Mouse (Mus musculus): ENCODE measurements at regions not wholly inside any gene's neighbourhood (a gene's known extent, or its start where the extent isn't known, plus 50 kb on each side); places are given as distances from the start of the nearest gene placed in this dataset.
"Not testable (repeated sequence)": the region's sequence is repeated elsewhere in the genome, so short reads cannot be mapped to it uniquely, and the experiment has no call there.

GRCm38 (mm10) chr8:56962186-56962585 is 358.6 kb upstream of the Hand2 start:
- Histone ChIP-seq H3K27me3 (no peaks in the 10 kb centered on the region), H3K9ac (no peak overlapping the region), H3K4me3 (no peak overlapping the region), H3K36me3 (no peaks in the 10 kb centered on the region), H3K9me3 (replicated peaks) (no peaks in the 10 kb centered on the region), H3K27ac (no peak overlapping the region), H3K4me2 (replicated peaks) (no peak overlapping the region), H3K4me1 (no peaks in the 10 kb centered on the region)
- 86% methylated on average over 7 of the region's 7 CpGs for WGBS
- no peak for ATAC-seq (ENCODE audit: low FRiP score)

- no peaks in the 10 kb centered on the region for H3K9me3 ChIP-seq (replicated peaks)
- 64% methylated on average over 3 of the region's 3 CpGs for WGBS
- H3K4me3 ChIP-seq: no peak overlapping the region
- no peak for ATAC-seq (ENCODE audit: low FRiP score)
- no peaks in the 10 kb centered on the region for H3K4me1 ChIP-seq
- H3K9ac ChIP-seq: no peak overlapping the region
- no peak overlapping the region for H3K27ac ChIP-seq
- H3K4me2 ChIP-seq (replicated peaks): no peak overlapping the region
- H3K27me3 ChIP-seq: no peaks in the 10 kb centered on the region
- no peaks in the 10 kb centered on the region for H3K36me3 ChIP-seq
Observed at GRCm38 (mm10) chr8:56970311-56970710, 350.5 kb upstream of the Hand2 start.

- WGBS: 74% methylated on average over 2 of the region's 2 CpGs
- ATAC-seq (ENCODE audit: low FRiP score): no peak
- no peaks in the 10 kb centered on the region for H3K36me3 ChIP-seq
- no peak overlapping the region for H3K4me2 ChIP-seq (replicated peaks)
- no peaks in the 10 kb centered on the region for H3K27me3 ChIP-seq
- H3K9me3 ChIP-seq (replicated peaks): no peaks in the 10 kb centered on the region
- H3K4me3 ChIP-seq: no peak overlapping the region
- no peak overlapping the region for H3K27ac ChIP-seq
- no peaks in the 10 kb centered on the region for H3K4me1 ChIP-seq
- no peak overlapping the region for H3K9ac ChIP-seq
Observed at GRCm38 (mm10) chr8:56978994-56979393, 341.8 kb upstream of the Hand2 start.

GRCm38 (mm10) chr8:56979416-56979815 is 341.4 kb upstream of the Hand2 start:
- H3K9ac ChIP-seq: no peak overlapping the region
- WGBS: 89% methylated on average over 13 of the region's 13 CpGs
- no peaks in the 10 kb centered on the region for H3K36me3 ChIP-seq
- H3K9me3 ChIP-seq (replicated peaks): no peaks in the 10 kb centered on the region
- no peak overlapping the region for H3K4me3 ChIP-seq
- no peak overlapping the region for H3K27ac ChIP-seq
- no peaks in the 10 kb centered on the region for H3K27me3 ChIP-seq
- no peak for ATAC-seq (ENCODE audit: low FRiP score)
- no peaks in the 10 kb centered on the region for H3K4me1 ChIP-seq
- no peak overlapping the region for H3K4me2 ChIP-seq (replicated peaks)

GRCm38 (mm10) chr8:57010318-57011024 is 310.3 kb upstream of the Hand2 start:
- Histone ChIP-seq H3K4me3 (no peak overlapping the region), H3K4me1 (no peaks in the 10 kb centered on the region), H3K36me3 (no peaks in the 10 kb centered on the region), H3K9ac (no peak overlapping the region), H3K27me3 (no peaks in the 10 kb centered on the region), H3K9me3 (replicated peaks) (no peaks in the 10 kb centered on the region), H3K4me2 (replicated peaks) (no peak overlapping the region), H3K27ac (no peak overlapping the region)
- 72% methylated on average over 6 of the region's 6 CpGs for WGBS
- ATAC-seq (ENCODE audit: low FRiP score): no peak

- 70% methylated on average over 3 of the region's 3 CpGs for WGBS
- no peak overlapping the region for H3K27ac ChIP-seq
- no peak for ATAC-seq (ENCODE audit: low FRiP score)
Observed at GRCm38 (mm10) chr8:57013813-57014320, 306.9 kb upstream of the Hand2 start.

GRCm38 (mm10) chr8:57016329-57016728 is 304.5 kb upstream of the Hand2 start:
- no peak for ATAC-seq (ENCODE audit: low FRiP score)
- Histone ChIP-seq H3K9ac (no peak overlapping the region), H3K27me3 (no peaks in the 10 kb centered on the region), H3K27ac (no peak overlapping the region), H3K4me3 (no peak overlapping the region), H3K4me1 (no peaks in the 10 kb centered on the region), H3K36me3 (no peaks in the 10 kb centered on the region), H3K9me3 (replicated peaks) (no peaks in the 10 kb centered on the region), H3K4me2 (replicated peaks) (no peak overlapping the region)
- 81% methylated on average over 3 of the region's 3 CpGs for WGBS

More at GRCm38 (mm10) chr8:57013813-57014320, 306.9 kb upstream of the Hand2 start:
- no peaks in the 10 kb centered on the region for H3K4me1 ChIP-seq
- no peaks in the 10 kb centered on the region for H3K9me3 ChIP-seq (replicated peaks)
- no peaks in the 10 kb centered on the region for H3K27me3 ChIP-seq
- no peak overlapping the region for H3K4me3 ChIP-seq
- no peak overlapping the region for H3K9ac ChIP-seq
- no peak overlapping the region for H3K4me2 ChIP-seq (replicated peaks)
- H3K36me3 ChIP-seq: no peaks in the 10 kb centered on the region

- H3K9ac ChIP-seq; H3K36me3 ChIP-seq; H3K4me2 ChIP-seq (replicated peaks); H3K9me3 ChIP-seq (replicated peaks); H3K27ac ChIP-seq; H3K27me3 ChIP-seq; H3K4me3 ChIP-seq; H3K4me1 ChIP-seq; ATAC-seq (ENCODE audit: low FRiP score): not testable (repeated sequence)
- WGBS: 97% methylated on average over 1 of the region's 1 CpGs
Observed at GRCm38 (mm10) chr8:57028096-57028495, 292.7 kb upstream of the Hand2 start.

- no peak for ATAC-seq (ENCODE audit: low FRiP score)
- H3K9me3 ChIP-seq (replicated peaks): no peaks in the 10 kb centered on the region
- 89% methylated on average over 6 of the region's 6 CpGs for WGBS
- no peaks in the 10 kb centered on the region for H3K4me1 ChIP-seq
- no peak overlapping the region for H3K27ac ChIP-seq
- no peak overlapping the region for H3K4me3 ChIP-seq
- no peaks in the 10 kb centered on the region for H3K36me3 ChIP-seq
- H3K9ac ChIP-seq: no peak overlapping the region
- no peaks in the 10 kb centered on the region for H3K27me3 ChIP-seq
- H3K4me2 ChIP-seq (replicated peaks): no peak overlapping the region
Observed at GRCm38 (mm10) chr8:57048490-57048889, 272.3 kb upstream of the Hand2 start.

GRCm38 (mm10) chr8:57048909-57049308 is 271.9 kb upstream of the Hand2 start:
- no peak for ATAC-seq (ENCODE audit: low FRiP score)
- H3K9me3 ChIP-seq (replicated peaks): no peaks in the 10 kb centered on the region
- H3K4me2 ChIP-seq (replicated peaks): no peak overlapping the region
- H3K4me1 ChIP-seq: no peaks in the 10 kb centered on the region
- H3K27ac ChIP-seq: no peak overlapping the region
- H3K9ac ChIP-seq: no peak overlapping the region
- 77% methylated on average over 3 of the region's 3 CpGs for WGBS
- no peak overlapping the region for H3K4me3 ChIP-seq
- H3K36me3 ChIP-seq: no peaks in the 10 kb centered on the region
- no peaks in the 10 kb centered on the region for H3K27me3 ChIP-seq

GRCm38 (mm10) chr8:57052661-57053060 is 268.1 kb upstream of the Hand2 start:
- no peak overlapping the region for H3K4me2 ChIP-seq (replicated peaks)
- H3K9me3 ChIP-seq (replicated peaks): no peaks in the 10 kb centered on the region
- no peak overlapping the region for H3K9ac ChIP-seq
- no peaks in the 10 kb centered on the region for H3K27me3 ChIP-seq
- no peaks in the 10 kb centered on the region for H3K4me1 ChIP-seq
- no peaks in the 10 kb centered on the region for H3K36me3 ChIP-seq
- H3K4me3 ChIP-seq: no peak overlapping the region
- WGBS: 76% methylated on average over 4 of the region's 4 CpGs
- H3K27ac ChIP-seq: no peak overlapping the region
- ATAC-seq (ENCODE audit: low FRiP score): no peak

GRCm38 (mm10) chr8:57076995-57077394 is 243.8 kb upstream of the Hand2 start:
- Histone ChIP-seq H3K36me3 (no peaks in the 10 kb centered on the region), H3K27ac (no peak overlapping the region), H3K4me1 (no peaks in the 10 kb centered on the region), H3K4me2 (replicated peaks) (no peak overlapping the region), H3K9me3 (replicated peaks) (no peaks in the 10 kb centered on the region), H3K9ac (no peak overlapping the region), H3K27me3 (no peaks in the 10 kb centered on the region), H3K4me3 (no peak overlapping the region)
- 80% methylated on average over 8 of the region's 8 CpGs for WGBS
- no peak for ATAC-seq (ENCODE audit: low FRiP score)

GRCm38 (mm10) chr8:57086811-57087210 is 234.0 kb upstream of the Hand2 start:
- Histone ChIP-seq H3K9me3 (replicated peaks) (no peaks in the 10 kb centered on the region), H3K36me3 (no peaks in the 10 kb centered on the region), H3K4me3 (no peak overlapping the region), H3K9ac (no peak overlapping the region), H3K4me1 (no peaks in the 10 kb centered on the region), H3K27me3 (no peaks in the 10 kb centered on the region), H3K4me2 (replicated peaks) (no peak overlapping the region), H3K27ac (no peak overlapping the region)
- ATAC-seq (ENCODE audit: low FRiP score): no peak
- WGBS: 77% methylated on average over 3 of the region's 3 CpGs

Measured in hindbrain, embryonic 12.5 days (tissue).